8 mouse cellular contexts compared by ENCODE assay signal in the genomic region with DNA sequence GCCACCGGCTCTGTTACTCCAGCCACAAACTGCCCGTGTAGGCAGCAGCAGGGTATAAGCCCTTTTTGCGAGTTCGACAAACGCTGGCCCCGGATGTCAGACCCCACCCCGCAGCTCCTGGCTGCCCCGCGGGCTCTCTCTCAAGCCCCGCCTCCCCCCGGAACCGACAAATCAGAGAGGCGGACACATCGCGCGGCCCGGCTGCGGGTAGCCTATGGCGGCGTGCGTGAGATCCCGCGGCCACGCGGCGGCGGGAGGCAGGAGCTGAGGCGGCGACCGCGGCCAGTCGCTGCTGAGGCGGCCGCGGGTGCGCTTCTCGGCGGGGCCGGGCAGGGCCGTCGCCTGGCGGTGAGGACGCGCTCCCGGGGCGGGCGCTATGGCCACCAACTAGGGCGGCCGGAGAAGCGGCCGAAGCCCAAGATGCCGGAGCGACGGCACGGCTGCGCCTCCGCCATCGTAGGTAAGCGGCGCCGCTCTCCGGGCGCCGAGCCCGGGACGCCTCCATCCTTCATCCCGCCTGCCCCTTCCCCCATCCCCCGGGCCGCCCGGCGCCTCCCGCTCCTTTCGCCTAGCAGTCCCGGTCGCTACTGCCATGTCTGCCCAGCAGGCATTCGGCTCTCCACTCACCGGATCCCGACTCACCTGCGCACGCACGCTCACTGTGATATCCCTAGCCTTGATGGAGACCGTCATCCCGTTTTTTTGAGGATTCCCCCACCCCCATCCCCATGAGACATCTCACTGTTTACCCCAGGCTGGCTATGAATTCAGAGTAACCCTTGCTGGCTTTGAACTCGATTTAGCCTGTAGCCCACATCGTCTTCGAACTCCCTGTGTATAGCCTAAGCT. TPM values are rescaled to one million over a fixed set of nuclear protein-coding genes. Genes with fewer than 3 reads are reported as not detected.
DNase-seq lines count a peak whose midpoint lies in the region; ATAC-seq lines count a peak whose summit lies in the region.

No protein-coding gene starts in this region.

- peak overlapping the region; percentile 87 for H3K9ac ChIP-seq in hindbrain, embryonic 16.5 days (ENCODE audit: low read depth, low read length)

- ATAC-seq in hindbrain, embryonic 16.5 days: peak; percentile 98

- H3K9me3 ChIP-seq in hindbrain, embryonic 16.5 days (ENCODE audit: control insufficient read depth, low read length): no peaks in the 10 kb centered on the region

- peak overlapping the region; percentile 77 for H3K4me3 ChIP-seq in hindbrain, embryonic 16.5 days (ENCODE audit: low read length)

- no peaks in the 10 kb centered on the region for H3K36me3 ChIP-seq in hindbrain, embryonic 16.5 days (ENCODE audit: control insufficient read depth, insufficient read depth, low read length)

- H3K4me2 ChIP-seq in hindbrain, embryonic 16.5 days (ENCODE audit: low read length): peak overlapping the region; percentile 74

- peak; percentile 70 for DNase-seq in WW6 (ENCODE audit: low read depth, low spot score)
- peak; percentile 95 to 97 for DNase-seq in cerebellum, postnatal 36 days
- DNase-seq in gastrocnemius, adult 18-20 months (ENCODE audit: low spot score): peak; percentile 95
- peak; percentile 89 for DNase-seq in left cerebral cortex, adult 11 months (ENCODE audit: low spot score)
- DNase-seq in lung, postnatal 36 days: peak; percentile 93
- peak; percentile 94 for DNase-seq in retina, embryonic 14.5 days (ENCODE audit: low spot score)
- peak; percentile 94 for DNase-seq in thymus, postnatal 4 days

- H3K27me3 ChIP-seq in hindbrain, embryonic 16.5 days (replicated peaks; ENCODE audit: control insufficient read depth, insufficient read depth, low read length): no peaks in the 10 kb centered on the region

- peak overlapping the region; percentile 85 for H3K27ac ChIP-seq in hindbrain, embryonic 16.5 days (ENCODE audit: low read depth, low read length)

- H3K4me1 ChIP-seq in hindbrain, embryonic 16.5 days (ENCODE audit: control insufficient read depth, insufficient read depth, low read depth, low read length): peaks cover 6% of the 10 kb centered on the region

- 2% methylated on average over 56 of the region's 86 CpGs for WGBS in hindbrain, embryonic 16.5 days

RNA-seq across cellular contexts. Expression of a gene that starts 6.3 kb away (rescaled TPM):
- total RNA-seq in gastrocnemius, adult 18-20 months (2021): 1 to 10 TPM; 3.3 to 4.1 TPM
- polyA plus RNA-seq in hindbrain, embryonic 16.5 days (2015; fragmentation: Nextera tagmentation; extraction: Ambion mirVana): 58.3 and 59.2 TPM in 2 replicates

RNA-seq across cellular contexts. Expression of a gene that starts 50.3 kb away (rescaled TPM):
- 10 to 100 TPM; 19.3 to 20.3 TPM for total RNA-seq in gastrocnemius, adult 18-20 months (2021)
- polyA plus RNA-seq in hindbrain, embryonic 16.5 days (2015; fragmentation: Nextera tagmentation; extraction: Ambion mirVana): 78.0 and 92.1 TPM in 2 replicates

RNA-seq across cellular contexts. Expression of a gene that starts 50.4 kb away (rescaled TPM):
- total RNA-seq in gastrocnemius, adult 18-20 months (2021): 10 to 100 TPM in 1 of 2 experiments, 1 to 10 TPM in 1; 8.8 to 12.4 TPM
- polyA plus RNA-seq in hindbrain, embryonic 16.5 days (2015; fragmentation: Nextera tagmentation; extraction: Ambion mirVana): 39.3 and 49.5 TPM in 2 replicates

Comparison
In these comparisons a context has a peak if more than half of its experiments do, and no peak if none do; other contexts are left out.
1. Peak in every context shown above with its lines: DNase-seq, ATAC-seq, H3K4me3 ChIP-seq and H3K27ac ChIP-seq.